Mouse (Mus musculus) limb, embryonic 15.5 days (tissue): ENCODE results near the gene Mov10l1. TPM values are rescaled to one million over a fixed set of nuclear protein-coding genes. Genes with fewer than 3 reads are reported as not detected.

Experiments
- ATAC-seq: fragments of 200-750 bp; cut with Nextera tagmentation; 2 replicates; pipeline ENCODE4 v1.8.0; 2017; ENCODE audit warnings: low read depth, moderate TSS enrichment; ENCODE audit not compliant: insufficient number of reproducible peaks, low FRiP score, low TSS enrichment
- H3K27ac ChIP-seq: fragments of 300-500 bp; sonication (generic); 2 replicates; pipeline ENCODE4 v1.5.1; 2015; ENCODE audit warnings: moderate library complexity, mild to moderate bottlenecking, inconsistent platforms
- H3K27me3 ChIP-seq: fragments of 300-500 bp; sonication (generic); 2 replicates; pipeline ENCODE4 v1.6.1; 2015; ENCODE audit warnings: inconsistent platforms
- H3K36me3 ChIP-seq: fragments of 300-500 bp; sonication (generic); 2 replicates; pipeline ENCODE4 v1.6.1; 2015; ENCODE audit warnings: inconsistent platforms
- H3K4me1 ChIP-seq: fragments of 300-500 bp; sonication (generic); 2 replicates; pipeline ENCODE4 v1.6.1; 2015; ENCODE audit warnings: inconsistent platforms
- H3K4me2 ChIP-seq: fragments of 300-500 bp; sonication (generic); 2 replicates; pipeline ENCODE4 v1.6.1; 2015; ENCODE audit warnings: mild to moderate bottlenecking, inconsistent platforms
- H3K4me3 ChIP-seq: fragments of 300-500 bp; sonication (generic); 2 replicates; pipeline ENCODE4 v1.5.1; 2015; ENCODE audit warnings: mild to moderate bottlenecking, inconsistent platforms
- H3K9ac ChIP-seq: fragments of 300-500 bp; sonication (generic); 2 replicates; pipeline ENCODE4 v1.6.1; 2015; ENCODE audit warnings: inconsistent platforms
- H3K9me3 ChIP-seq: fragments of 300-500 bp; sonication (generic); 2 replicates; pipeline ENCODE4 v1.6.1; 2016; ENCODE audit warnings: inconsistent platforms
- WGBS: fragments of 180-500 bp; shearing (Covaris S2); methylation state at CpG from one replicate; pipeline ENCODE4 v1.1.7; 2015; 5-methylcytosine and 5-hydroxymethylcytosine counted together
- polyA plus RNA-seq: library from polyadenylated mRNA; unstranded; fragments of >200 nt; fragmentation: Nextera tagmentation; extraction: Ambion mirVana; gene quantifications from 2 replicates; pipeline ENCODE4 v1.2.1, GENCODE M21; 2015

Gene Mov10l1
- polyA plus RNA-seq, 1 experiment from 2014 or later = 0.08 TPM

GRCm38 (mm10) chr15:89020492-89020891 lies 37.8 kb downstream of the Mov10l1 start:
- H3K4me1 ChIP-seq = no peaks in the 10 kb centered on the region
- no peak overlapping the region for H3K4me2 ChIP-seq
- no peak overlapping the region for H3K9ac ChIP-seq
- H3K36me3 ChIP-seq = no peaks in the 10 kb centered on the region
- no peaks in the 10 kb centered on the region for H3K27me3 ChIP-seq
- no peak overlapping the region for H3K27ac ChIP-seq
- WGBS = 73% methylated on average over 7 of the region's 7 CpGs
- H3K4me3 ChIP-seq = no peak overlapping the region
- no peaks in the 10 kb centered on the region for H3K9me3 ChIP-seq
- ATAC-seq = no peak

DNA sequence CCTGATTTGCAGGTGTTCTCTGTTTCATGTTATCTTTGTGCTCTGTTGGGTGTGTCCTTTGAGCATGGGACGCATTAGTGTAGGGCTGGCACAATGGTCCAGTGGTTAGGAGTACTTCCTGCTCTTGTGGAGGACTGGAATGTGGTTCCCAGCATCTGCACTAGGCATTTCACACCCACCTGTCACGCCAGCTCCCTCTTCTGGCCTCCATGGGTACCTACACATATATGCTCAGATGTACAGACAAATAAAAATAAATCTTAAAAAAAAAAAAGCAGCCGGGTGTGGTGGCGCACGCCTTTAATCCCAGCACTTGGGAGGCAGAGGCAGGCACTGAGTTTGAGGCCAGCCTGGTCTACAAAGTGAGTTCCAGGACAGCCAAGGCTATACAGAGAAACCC lies 61.7 kb downstream of the Mov10l1 start:
- H3K4me2 ChIP-seq = no peak overlapping the region

DNA sequence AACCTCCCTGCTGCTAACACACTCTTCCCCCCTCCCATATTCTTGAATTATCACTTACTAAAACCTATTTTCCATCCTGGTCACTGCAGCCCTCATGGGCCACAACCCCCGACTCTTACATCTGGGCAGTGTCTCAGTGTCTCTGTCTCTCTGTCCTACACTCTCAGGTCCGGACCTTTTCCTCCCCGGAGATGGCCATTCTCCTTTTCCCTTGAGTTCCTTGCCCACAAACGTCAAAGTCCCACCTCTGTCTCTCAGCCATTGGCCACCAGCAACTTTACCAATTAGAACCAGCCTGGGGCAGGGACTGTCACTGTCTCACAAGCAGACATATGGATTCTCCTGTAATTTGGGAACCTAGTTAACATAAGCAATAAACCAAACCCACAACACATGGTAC lies 63.6 kb downstream of the Mov10l1 start:
- Histone ChIP-seq H3K27ac (no peak overlapping the region), H3K4me3 (no peak overlapping the region), H3K4me1 (no peaks in the 10 kb centered on the region), H3K36me3 (no peaks in the 10 kb centered on the region), H3K27me3 (no peaks in the 10 kb centered on the region), H3K9me3 (no peaks in the 10 kb centered on the region), H3K9ac (no peak overlapping the region), H3K4me2 (no peak overlapping the region)
- WGBS = 58% methylated on average over 4 of the region's 4 CpGs
- ATAC-seq = no peak

More for the DNA sequence above, 61.7 kb downstream of the Mov10l1 start:
- Histone ChIP-seq H3K27me3 (no peaks in the 10 kb centered on the region), H3K4me3 (no peak overlapping the region), H3K9ac (no peak overlapping the region), H3K27ac (no peak overlapping the region), H3K9me3 (no peaks in the 10 kb centered on the region), H3K4me1 (no peaks in the 10 kb centered on the region), H3K36me3 (no peaks in the 10 kb centered on the region)
- WGBS = 73% methylated on average over 5 of the region's 5 CpGs
- ATAC-seq = no peak

DNA sequence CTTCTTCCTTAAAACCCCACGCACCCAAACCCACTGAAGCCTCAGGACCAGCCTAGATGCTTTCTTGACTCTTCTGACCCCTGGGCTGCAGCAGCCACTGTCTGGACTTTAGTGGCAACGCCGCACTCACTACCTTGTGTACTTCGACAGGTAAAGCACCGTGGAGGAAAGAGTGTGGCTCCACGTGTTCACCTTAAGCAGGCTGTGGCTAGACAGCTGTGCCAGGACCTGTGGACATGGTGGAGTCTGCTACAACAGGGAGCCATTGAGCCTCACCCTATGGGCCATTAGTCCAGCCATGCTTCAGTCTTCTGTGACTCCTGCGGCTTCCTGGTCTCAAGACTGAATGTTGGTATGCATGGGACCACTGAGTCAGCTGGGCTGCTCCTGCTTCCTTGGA lies 72.0 kb downstream of the Mov10l1 start:
- WGBS = 85% methylated on average over 7 of the region's 7 CpGs
- Histone ChIP-seq H3K4me3 (no peak overlapping the region), H3K4me1 (peaks cover 8% of the 10 kb centered on the region), H3K4me2 (no peak overlapping the region), H3K9ac (no peak overlapping the region), H3K27ac (no peak overlapping the region), H3K27me3 (peaks cover 27% of the 10 kb centered on the region), H3K9me3 (no peaks in the 10 kb centered on the region), H3K36me3 (no peaks in the 10 kb centered on the region)
- no peak for ATAC-seq

DNA sequence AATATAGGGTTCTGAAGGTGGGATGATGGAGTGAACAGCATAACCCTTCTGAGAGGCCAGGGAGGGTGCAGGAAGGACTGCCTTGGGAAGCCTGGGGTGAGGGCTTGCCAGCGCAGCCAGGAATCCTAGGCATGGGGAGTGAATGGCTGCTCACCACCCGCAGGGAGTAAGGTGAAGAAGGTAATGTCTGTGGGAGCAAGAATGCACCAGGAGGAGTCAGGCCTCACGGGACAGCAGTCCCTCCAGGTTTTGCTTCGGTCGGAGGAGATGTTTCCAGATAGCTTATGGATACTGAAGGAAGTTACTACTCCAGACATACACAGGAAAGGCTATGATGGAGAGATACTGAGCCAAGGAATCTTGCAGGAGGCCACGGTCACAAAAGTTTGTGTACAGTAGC lies 76.0 kb downstream of the Mov10l1 start:
- 26% methylated on average over 6 of the region's 6 CpGs for WGBS
- Histone ChIP-seq H3K9ac (no peak overlapping the region), H3K4me1 (peaks cover 15% of the 10 kb centered on the region), H3K9me3 (no peaks in the 10 kb centered on the region), H3K27ac (no peak overlapping the region), H3K27me3 (peaks cover 46% of the 10 kb centered on the region), H3K36me3 (no peaks in the 10 kb centered on the region), H3K4me2 (no peak overlapping the region), H3K4me3 (no peak overlapping the region)
- no peak for ATAC-seq

GRCm38 (mm10) chr15:89059161-89059931 lies 76.6 kb downstream of the Mov10l1 start, which contains the start of gene Panx2:
TSS of gene Panx2 (plus strand) at chr15:89059734.
- Histone ChIP-seq H3K27me3 (peaks cover 51% of the 10 kb centered on the region), H3K9me3 (no peaks in the 10 kb centered on the region), H3K36me3 (no peaks in the 10 kb centered on the region), H3K4me1 (peaks cover 15% of the 10 kb centered on the region), H3K4me3 (peak within 1 kb of the TSS; percentile 55), H3K9ac (peak within 1 kb of the TSS; percentile 38), H3K27ac (no peak within 1 kb of the TSS), H3K4me2 (peak within 1 kb of the TSS; percentile 87)
- ATAC-seq = no peak
- WGBS = 2% methylated on average over 24 of the region's 57 CpGs

- peak overlapping the region; percentile 55 for H3K4me3 ChIP-seq
- no peaks in the 10 kb centered on the region for H3K36me3 ChIP-seq
- no peak; the same call in 1 of the 2 replicates for ATAC-seq
- peaks cover 15% of the 10 kb centered on the region for H3K4me1 ChIP-seq
- H3K4me2 ChIP-seq = peak overlapping the region; percentile 87
- H3K9me3 ChIP-seq = no peaks in the 10 kb centered on the region
- H3K9ac ChIP-seq = peak overlapping the region; percentile 38
- no peak overlapping the region for H3K27ac ChIP-seq
- 2% methylated on average over 38 of the region's 48 CpGs for WGBS
- peaks cover 57% of the 10 kb centered on the region for H3K27me3 ChIP-seq
Measured at GRCm38 (mm10) chr15:89060032-89060681, 77.4 kb downstream of the Mov10l1 start.

DNA sequence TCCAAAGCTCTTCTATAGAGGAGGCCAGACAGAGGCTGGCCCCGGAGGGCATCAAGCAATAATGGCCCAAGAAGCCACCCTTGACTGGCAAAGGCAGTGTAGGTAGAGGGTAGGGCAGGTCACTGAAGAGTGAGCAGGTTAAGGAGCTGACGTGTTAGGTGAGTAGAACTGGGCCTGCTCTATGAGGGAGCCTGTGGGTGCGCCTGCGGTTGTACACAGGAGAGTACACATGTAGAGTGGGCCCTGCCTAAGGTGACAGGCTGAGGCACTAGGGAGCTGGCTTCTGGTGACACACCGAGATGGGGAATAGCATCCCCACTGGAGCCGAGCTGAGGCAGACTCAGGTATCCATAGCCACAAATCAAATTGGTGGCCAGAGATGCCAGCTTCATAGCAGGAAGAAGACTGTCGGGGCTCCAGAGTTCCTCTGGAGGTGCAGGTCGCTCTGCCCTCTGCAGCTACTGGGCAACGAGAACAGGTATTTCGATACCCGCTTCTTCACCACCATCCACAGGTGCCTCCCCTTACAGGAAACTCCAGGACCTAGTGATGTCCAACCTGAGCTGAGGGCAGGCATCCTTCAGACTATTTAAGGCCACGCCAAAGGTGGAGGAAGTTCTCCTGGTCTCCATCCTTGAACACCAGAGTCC lies 78.2 kb downstream of the Mov10l1 start:
- Histone ChIP-seq H3K4me1 (peaks cover 15% of the 10 kb centered on the region), H3K9ac (no peak overlapping the region), H3K4me3 (no peak overlapping the region), H3K36me3 (no peaks in the 10 kb centered on the region), H3K4me2 (no peak overlapping the region), H3K9me3 (no peaks in the 10 kb centered on the region), H3K27me3 (peaks cover 64% of the 10 kb centered on the region), H3K27ac (no peak overlapping the region)
- 91% methylated on average over 12 of the region's 12 CpGs for WGBS
- no peak for ATAC-seq

DNA sequence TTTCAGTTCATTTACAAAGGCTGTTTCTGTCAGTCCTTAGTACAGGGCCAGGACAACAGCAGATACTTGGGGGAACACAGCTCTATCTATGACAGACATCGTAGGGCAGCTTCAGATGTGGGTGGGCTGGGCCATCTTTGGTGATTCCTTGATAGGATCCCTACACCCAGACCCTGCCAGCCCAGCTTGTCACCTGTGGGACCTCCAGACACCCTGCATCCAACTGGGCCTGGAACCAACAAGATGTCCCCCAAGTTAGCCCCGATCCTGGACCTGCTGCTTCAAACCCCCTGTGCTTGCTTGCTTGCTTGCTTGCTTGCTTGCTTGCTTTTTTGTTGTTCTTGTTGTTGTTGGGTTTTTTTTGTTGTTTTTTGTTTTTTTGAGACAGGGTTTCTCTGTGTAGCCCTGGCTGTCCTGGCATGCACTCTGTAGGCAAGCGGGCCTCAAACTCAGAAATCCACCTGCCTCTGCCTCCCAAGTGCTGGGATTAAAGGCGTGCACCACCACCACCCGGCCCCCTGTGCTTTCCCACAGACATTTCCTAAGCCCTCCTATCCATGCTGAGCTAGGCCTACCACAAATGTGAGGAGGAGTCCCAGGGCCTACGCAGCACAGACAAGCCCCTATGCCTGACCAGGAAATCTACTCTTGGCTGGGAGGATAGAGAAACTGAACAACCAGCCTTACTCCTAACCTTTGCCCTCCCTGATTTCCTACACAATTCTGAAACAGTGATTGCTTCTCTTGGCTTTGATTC lies 79.2 kb downstream of the Mov10l1 start:
- WGBS = 89% methylated on average over 6 of the region's 6 CpGs
- Histone ChIP-seq H3K9ac (no peak overlapping the region), H3K27ac (no peak overlapping the region), H3K4me2 (no peak overlapping the region), H3K4me3 (no peak overlapping the region), H3K27me3 (peaks cover 72% of the 10 kb centered on the region), H3K36me3 (no peaks in the 10 kb centered on the region), H3K4me1 (peaks cover 15% of the 10 kb centered on the region), H3K9me3 (no peaks in the 10 kb centered on the region)
- no peak for ATAC-seq

DNA sequence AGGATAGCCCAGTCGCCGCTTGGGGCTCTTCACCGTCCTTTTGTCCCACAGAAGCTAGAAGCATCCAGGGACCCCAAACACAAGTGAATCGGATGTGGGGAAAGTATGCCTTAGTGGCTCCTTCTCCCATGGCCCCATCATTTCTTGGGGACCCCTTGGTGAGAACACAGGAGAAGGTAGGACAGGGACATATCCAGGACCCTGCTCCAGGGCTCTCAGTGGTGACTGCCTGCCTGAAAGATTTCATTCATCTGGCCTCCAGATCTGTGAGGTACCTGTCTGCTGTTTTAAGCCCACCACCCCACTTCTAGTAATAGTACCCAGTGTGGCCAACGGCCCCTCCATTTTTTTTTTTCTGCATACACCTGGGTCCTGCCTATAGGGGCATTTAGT lies 79.8 kb downstream of the Mov10l1 start:
- ATAC-seq = no peak
- Histone ChIP-seq H3K27me3 (peaks cover 73% of the 10 kb centered on the region), H3K4me1 (peaks cover 16% of the 10 kb centered on the region), H3K27ac (no peak overlapping the region), H3K9me3 (no peaks in the 10 kb centered on the region), H3K4me2 (no peak overlapping the region), H3K36me3 (no peaks in the 10 kb centered on the region), H3K4me3 (no peak overlapping the region), H3K9ac (no peak overlapping the region)
- 89% methylated on average over 5 of the region's 5 CpGs for WGBS

- no peaks in the 10 kb centered on the region for H3K36me3 ChIP-seq
- no peak overlapping the region for H3K27ac ChIP-seq
- H3K27me3 ChIP-seq = peaks cover 74% of the 10 kb centered on the region
- ATAC-seq = no peak
- H3K9me3 ChIP-seq = no peaks in the 10 kb centered on the region
- no peak overlapping the region for H3K9ac ChIP-seq
- peaks cover 19% of the 10 kb centered on the region for H3K4me1 ChIP-seq
- H3K4me3 ChIP-seq = no peak overlapping the region
- 65% methylated on average over 7 of the region's 7 CpGs for WGBS
- H3K4me2 ChIP-seq = no peak overlapping the region
Measured at GRCm38 (mm10) chr15:89063001-89063400, 80.3 kb downstream of the Mov10l1 start.
